Mouse (Mus musculus): ENCODE results near the gene Cela2a. TPM values are rescaled to one million over a fixed set of nuclear protein-coding genes. Genes with fewer than 3 reads are reported as not detected.
"Not testable (repeated sequence)": the region's sequence is repeated elsewhere in the genome, so short reads cannot be mapped to it uniquely, and the experiment has no call there.

The Cela2a gene
- polyA plus RNA-seq, 1 experiment: 1.7 TPM

DNA sequence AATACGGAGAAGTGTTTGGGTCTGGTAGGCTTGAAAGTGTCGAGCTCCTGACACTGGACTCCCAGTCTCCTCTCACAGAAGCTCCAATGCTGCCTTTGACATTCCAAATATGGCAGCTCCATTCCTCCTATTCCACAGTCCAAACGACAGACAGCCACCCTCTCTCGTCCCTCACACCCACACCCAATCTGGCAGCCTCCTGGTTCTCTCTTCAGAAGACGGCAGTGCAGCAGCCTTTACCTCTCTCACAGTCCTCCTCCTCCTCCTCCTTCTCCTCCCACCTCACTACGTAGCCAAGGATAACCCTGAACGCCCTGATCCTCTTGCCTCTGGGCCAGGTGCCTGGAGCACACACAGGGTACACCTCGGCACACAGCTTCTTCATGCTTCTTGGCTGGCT lies 46.1 kb downstream of the Cela2a start:
- 89% methylated on average over 8 of the region's 8 CpGs for WGBS

DNA sequence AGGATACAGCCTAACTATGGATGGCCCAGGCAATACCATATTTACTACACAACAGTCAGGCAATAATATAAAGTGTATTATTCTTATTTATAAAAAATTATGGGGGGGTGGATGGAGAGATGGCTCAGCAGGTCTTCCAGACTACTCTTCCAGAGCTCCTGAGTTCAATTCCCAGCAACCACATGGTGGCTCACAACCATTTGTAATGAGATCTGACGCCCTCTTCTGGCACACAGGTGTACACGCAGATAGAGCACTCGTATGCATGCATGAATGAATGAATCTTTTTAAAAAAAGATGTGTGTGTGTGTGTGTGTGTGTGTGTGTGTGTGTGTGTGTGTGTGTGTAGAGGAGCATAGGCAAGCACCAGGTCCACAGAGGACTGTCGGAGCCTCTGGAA lies 52.9 kb downstream of the Cela2a start:
- 85% methylated on average over 4 of the region's 4 CpGs for WGBS
- not testable (repeated sequence) for DNase-seq (ENCODE audit: low read depth, low spot score)

More for the DNA sequence above, 46.1 kb downstream of the Cela2a start:
- DNase-seq (ENCODE audit: low read depth, low spot score): no peak

DNA sequence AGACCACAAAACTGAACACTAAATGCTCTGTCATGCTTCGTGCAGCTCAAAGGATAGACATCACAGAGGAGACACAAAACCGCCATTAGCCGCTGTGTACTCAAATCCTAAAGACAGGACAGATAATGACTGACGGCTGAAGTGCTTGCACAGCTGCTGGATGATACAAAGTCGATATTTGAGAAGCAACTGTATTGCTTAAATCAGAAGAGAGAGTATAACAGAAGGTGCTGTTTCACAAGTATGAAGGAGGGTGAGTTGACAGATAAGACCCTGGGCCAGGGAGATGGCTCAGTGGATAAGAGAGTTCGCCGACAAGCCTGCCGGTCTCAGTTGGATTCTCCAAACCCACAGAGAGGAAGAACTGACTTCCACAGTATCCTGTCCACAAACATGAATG lies 54.1 kb downstream of the Cela2a start:
- WGBS: 93% methylated on average over 8 of the region's 8 CpGs

DNA sequence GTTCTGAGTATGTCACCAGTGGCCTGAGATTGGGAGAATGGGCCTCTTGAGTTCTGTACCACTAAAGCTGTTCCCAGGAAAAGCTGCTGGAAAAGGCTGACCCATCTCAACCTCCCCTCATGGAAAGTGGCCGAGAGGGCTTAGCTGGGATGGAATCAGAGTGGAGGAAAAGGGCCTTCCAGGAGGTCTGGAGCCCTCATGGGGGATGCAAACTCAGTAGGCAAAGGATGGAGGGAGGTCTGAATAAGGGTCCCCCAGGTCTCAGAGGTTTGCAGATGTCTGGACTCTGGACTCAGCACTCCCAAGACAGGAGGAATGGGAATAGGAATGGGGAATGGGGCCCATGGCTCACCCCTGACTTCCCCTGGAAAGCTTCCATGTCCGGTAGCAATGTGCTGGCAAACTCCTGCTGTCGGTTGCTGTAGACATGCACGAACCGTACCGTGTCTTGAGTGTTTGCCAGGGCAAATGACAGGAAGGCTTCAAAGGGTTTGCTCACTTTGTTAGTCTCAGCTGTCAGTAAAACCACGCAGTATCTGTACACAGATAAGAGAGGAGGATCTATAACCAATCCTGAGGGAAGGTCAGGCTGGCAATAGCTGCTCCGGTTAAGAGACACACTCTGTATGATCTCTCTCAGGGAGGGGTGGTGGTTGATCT lies 56.3 kb downstream of the Cela2a start:
- DNase-seq (ENCODE audit: low read depth, low spot score): no peak
- WGBS: 83% methylated on average over 8 of the region's 8 CpGs

More for the DNA sequence above, 54.1 kb downstream of the Cela2a start:
- no peak for DNase-seq (ENCODE audit: low read depth, low spot score)

DNA sequence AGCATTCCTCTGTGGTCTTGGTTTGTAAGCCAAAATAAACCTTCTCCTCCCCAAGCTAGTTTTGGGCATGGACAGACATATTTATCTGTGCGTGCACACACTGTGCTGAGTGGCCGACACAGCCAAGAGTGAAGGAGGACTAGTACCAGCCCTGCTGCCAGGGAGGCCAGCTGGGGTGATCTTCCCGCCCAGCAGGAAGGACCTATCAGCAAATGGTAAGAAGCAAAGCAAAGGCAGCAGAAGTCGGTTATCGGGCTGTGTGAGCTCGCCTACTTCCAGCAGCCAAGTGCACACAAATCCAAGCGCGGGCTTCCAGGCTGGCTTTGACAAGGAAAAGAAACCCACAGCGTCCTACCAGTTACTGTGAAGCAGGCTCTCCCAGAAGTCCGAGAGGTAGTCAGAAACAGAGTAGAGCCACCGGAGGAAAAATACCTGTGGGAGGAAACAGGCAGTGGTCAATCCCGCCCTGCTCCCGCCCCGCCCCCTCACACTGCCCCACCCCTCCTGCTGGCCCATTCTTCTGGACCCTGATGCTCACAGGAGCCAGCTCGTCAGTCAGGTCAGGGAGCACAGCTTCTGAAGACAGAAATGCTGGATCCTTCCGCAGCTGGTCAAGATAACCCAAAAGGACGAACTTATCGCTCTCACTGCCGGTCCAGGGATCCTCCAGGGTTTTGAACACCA lies 58.5 kb downstream of the Cela2a start:
- DNase-seq (ENCODE audit: low read depth, low spot score): no peak

DNA sequence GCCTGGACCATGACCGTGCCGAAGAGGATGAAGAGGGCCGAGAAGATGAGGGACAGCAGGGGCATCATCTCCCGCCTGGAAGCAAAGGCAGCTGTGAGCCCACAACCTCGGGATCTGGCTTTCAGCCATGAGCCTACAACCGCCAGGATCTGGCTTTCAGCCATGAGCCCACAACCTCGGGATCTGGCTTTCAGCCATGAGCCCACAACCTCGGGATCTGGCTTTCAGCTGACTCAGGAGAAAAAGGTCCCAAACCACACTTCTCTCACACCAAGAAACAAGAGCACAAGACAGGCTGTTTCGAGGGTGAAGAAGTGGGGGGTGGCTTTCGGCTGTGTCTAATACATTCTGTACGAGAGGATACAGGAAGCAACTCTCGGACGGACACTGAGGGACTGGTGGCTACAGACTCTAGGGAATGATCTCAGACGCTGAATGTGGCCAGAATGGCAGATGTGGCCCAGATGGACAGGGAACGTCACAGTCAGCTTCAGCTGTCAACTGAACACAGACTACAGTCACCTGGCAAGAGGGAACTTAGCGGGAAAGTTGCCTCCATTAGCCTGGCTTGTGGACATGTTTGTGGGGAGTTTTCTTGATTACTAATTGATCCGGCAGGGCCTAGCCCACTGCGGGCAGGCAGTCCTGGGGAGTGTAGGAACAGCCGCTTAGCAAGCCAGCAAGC lies 59.1 kb downstream of the Cela2a start:
- 58% methylated on average over 19 of the region's 19 CpGs for WGBS
- DNase-seq (ENCODE audit: low read depth, low spot score): no peak

More for the DNA sequence above, 58.5 kb downstream of the Cela2a start:
- 69% methylated on average over 19 of the region's 19 CpGs for WGBS

DNA sequence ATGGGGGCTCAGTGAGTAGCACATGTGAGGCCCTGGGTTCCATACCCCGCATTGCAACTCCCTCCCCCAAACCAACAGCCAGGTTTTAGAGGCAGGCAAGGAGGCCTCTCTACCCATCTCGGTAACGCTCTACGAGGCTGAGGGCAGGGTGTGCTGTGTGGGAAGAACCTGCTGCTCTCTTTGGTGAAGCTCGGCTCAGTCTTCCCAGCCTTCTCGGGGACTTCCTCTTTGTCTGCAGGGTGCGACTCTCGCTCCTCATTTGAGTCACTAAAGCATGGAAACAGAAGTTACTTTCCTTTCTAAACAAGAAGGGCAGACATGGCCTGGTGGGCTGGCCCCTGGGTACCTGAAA lies 59.7 kb downstream of the Cela2a start:
- no peak for DNase-seq (ENCODE audit: low read depth, low spot score)
- 75% methylated on average over 8 of the region's 8 CpGs for WGBS

DNA sequence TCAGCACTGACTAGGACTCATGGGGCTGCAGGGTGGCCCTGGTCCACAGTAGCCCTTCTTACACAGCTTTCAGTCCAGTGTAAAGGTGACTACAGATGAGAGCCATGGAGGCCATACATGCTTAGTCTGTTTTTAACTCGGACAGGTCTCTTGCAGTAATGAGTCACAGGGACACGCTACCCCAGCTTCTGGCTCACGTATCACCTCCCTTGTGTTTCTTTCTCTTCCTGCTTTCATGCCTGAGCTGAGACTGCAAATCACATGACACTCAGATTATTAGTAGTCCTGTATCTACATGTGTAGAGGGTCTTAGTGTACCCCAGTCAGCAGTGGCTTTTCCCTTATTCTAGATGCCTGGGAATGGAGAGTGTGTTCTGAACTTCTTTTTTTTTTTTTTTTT lies 61.0 kb downstream of the Cela2a start:
- WGBS: 90% methylated on average over 3 of the region's 3 CpGs
- no peak for DNase-seq (ENCODE audit: low read depth, low spot score)

Other genes with a start within 250 kb of the Cela2a start
- 68.0 and 133 TPM in 2 replicates for gene Fblim1, start 220.1 kb downstream of the Cela2a start, polyA plus RNA-seq (2012; rRNA removed)
- gene Tmem82, start 207.5 kb downstream of the Cela2a start, polyA plus RNA-seq (2012; rRNA removed): 37.3 and 60.7 TPM in 2 replicates
- gene Slc25a34, start 202.3 kb downstream of the Cela2a start, polyA plus RNA-seq (2012; rRNA removed): 7.4 and 16.4 TPM in 2 replicates
- 11.7 and 16.7 TPM in 2 replicates for gene Plekhm2, start 161.3 kb downstream of the Cela2a start, polyA plus RNA-seq (2012; rRNA removed)
- 13.5 and 19.5 TPM in 2 replicates for gene Rsc1a1, start 140.6 kb downstream of the Cela2a start, polyA plus RNA-seq (2012; rRNA removed)
- 12.1 and 22.2 TPM in 2 replicates for gene Ddi2, start 102.7 kb downstream of the Cela2a start, polyA plus RNA-seq (2012; rRNA removed)
- 9.9 and 16.9 TPM in 2 replicates for gene Agmat, start 79.5 kb downstream of the Cela2a start, polyA plus RNA-seq (2012; rRNA removed)
- gene Dnajc16, start 35.2 kb downstream of the Cela2a start, polyA plus RNA-seq (2012; rRNA removed): 6.3 and 8.1 TPM in 2 replicates
- 11.8 and 15.5 TPM in 2 replicates for gene Casp9, start 32.5 kb downstream of the Cela2a start, polyA plus RNA-seq (2012; rRNA removed)
- 0.17 and 0.32 TPM in 2 replicates for gene Ctrc, start 20.2 kb upstream of the Cela2a start, polyA plus RNA-seq (2012; rRNA removed)
- 252 and 270 TPM in 2 replicates for gene Efhd2, start 48.8 kb upstream of the Cela2a start, polyA plus RNA-seq (2012; rRNA removed)
- 0.33 and 0.38 TPM in 2 replicates for gene Fhad1, start 188.9 kb upstream of the Cela2a start, polyA plus RNA-seq (2012; rRNA removed)